Mouse (Mus musculus): ENCODE data around the gene Smco4. TPM values are rescaled to one million over a fixed set of nuclear protein-coding genes. Genes with fewer than 3 reads are reported as not detected.

The Smco4 gene
- polyA plus RNA-seq, 1 experiment from 2014 or later = 6.6 TPM

GRCm38 (mm10) chr9:15516007-15516406 lies 22.8 kb downstream of the Smco4 start:
- no peak overlapping the region for H3K9ac ChIP-seq (ENCODE audit: low read depth, low read length)
- H3K4me1 ChIP-seq (replicated peaks; ENCODE audit: control insufficient read depth, insufficient read depth, low read length) = no peaks in the 10 kb centered on the region; the same call in none of the 2 replicates
- WGBS = 71% methylated on average over 2 of the region's 2 CpGs
- H3K27me3 ChIP-seq (replicated peaks; ENCODE audit: control insufficient read depth, insufficient read depth, low read length) = no peaks in the 10 kb centered on the region
- no peak for DNase-seq (ENCODE audit: low spot score)
- no peak overlapping the region for H3K27ac ChIP-seq (ENCODE audit: low read depth, low read length)
- H3K4me2 ChIP-seq = no peak overlapping the region
- no peaks in the 10 kb centered on the region for H3K36me3 ChIP-seq (ENCODE audit: control insufficient read depth, insufficient read depth, low read length)
- H3K9me3 ChIP-seq (ENCODE audit: control insufficient read depth, low read length) = no peaks in the 10 kb centered on the region
- H3K4me3 ChIP-seq (ENCODE audit: low read depth, low read length) = no peak overlapping the region
- ATAC-seq (replicated peaks; ENCODE audit: low FRiP score) = no peak

GRCm38 (mm10) chr9:15517979-15518378 lies 24.7 kb downstream of the Smco4 start:
- Histone ChIP-seq H3K36me3 (ENCODE audit: control insufficient read depth, insufficient read depth, low read length) (no peaks in the 10 kb centered on the region), H3K27me3 (replicated peaks; ENCODE audit: control insufficient read depth, insufficient read depth, low read length) (no peaks in the 10 kb centered on the region), H3K9me3 (ENCODE audit: control insufficient read depth, low read length) (no peaks in the 10 kb centered on the region), H3K9ac (ENCODE audit: low read depth, low read length) (no peak overlapping the region), H3K27ac (ENCODE audit: low read depth, low read length) (no peak overlapping the region), H3K4me1 (replicated peaks; ENCODE audit: control insufficient read depth, insufficient read depth, low read length) (no peaks in the 10 kb centered on the region; the same call in 1 of the 2 replicates), H3K4me3 (ENCODE audit: low read depth, low read length) (no peak overlapping the region), H3K4me2 (no peak overlapping the region)
- 83% methylated on average over 4 of the region's 4 CpGs for WGBS
- no peak for DNase-seq (ENCODE audit: low spot score)
- no peak for ATAC-seq (replicated peaks; ENCODE audit: low FRiP score)

- WGBS = 92% methylated on average over 10 of the region's 10 CpGs
- 0 out of 2 replicates have a peak, but pooled peaks cover 2% of the 10 kb centered on the region for H3K36me3 ChIP-seq (ENCODE audit: control insufficient read depth, insufficient read depth, low read length)
- no peaks in the 10 kb centered on the region for H3K27me3 ChIP-seq (replicated peaks; ENCODE audit: control insufficient read depth, insufficient read depth, low read length)
- H3K27ac ChIP-seq (ENCODE audit: low read depth, low read length) = no peak overlapping the region
- no peaks in the 10 kb centered on the region for H3K9me3 ChIP-seq (ENCODE audit: control insufficient read depth, low read length)
- no peak overlapping the region for H3K4me3 ChIP-seq (ENCODE audit: low read depth, low read length)
- H3K4me1 ChIP-seq (replicated peaks; ENCODE audit: control insufficient read depth, insufficient read depth, low read length) = no peaks in the 10 kb centered on the region
- ATAC-seq (replicated peaks; ENCODE audit: low FRiP score) = no peak
- DNase-seq (ENCODE audit: low spot score) = no peak
- H3K9ac ChIP-seq (ENCODE audit: low read depth, low read length) = no peak overlapping the region
- no peak overlapping the region for H3K4me2 ChIP-seq
Measured at GRCm38 (mm10) chr9:15522348-15522747, 29.1 kb downstream of the Smco4 start.

- Histone ChIP-seq H3K4me1 (replicated peaks; ENCODE audit: control insufficient read depth, insufficient read depth, low read length) (no peaks in the 10 kb centered on the region), H3K9me3 (ENCODE audit: control insufficient read depth, low read length) (no peaks in the 10 kb centered on the region)
- 80% methylated on average over 5 of the region's 5 CpGs for WGBS
Measured at GRCm38 (mm10) chr9:15522887-15523286, 29.7 kb downstream of the Smco4 start.

GRCm38 (mm10) chr9:15523646-15524045 lies 30.4 kb downstream of the Smco4 start:
- 0 out of 2 replicates have a peak, but pooled peaks cover 2% of the 10 kb centered on the region for H3K36me3 ChIP-seq (ENCODE audit: control insufficient read depth, insufficient read depth, low read length)
- DNase-seq (ENCODE audit: low spot score) = no peak
- H3K27ac ChIP-seq (ENCODE audit: low read depth, low read length) = no peak overlapping the region
- WGBS = 87% methylated on average over 6 of the region's 6 CpGs
- no peaks in the 10 kb centered on the region for H3K27me3 ChIP-seq (replicated peaks; ENCODE audit: control insufficient read depth, insufficient read depth, low read length)
- H3K9ac ChIP-seq (ENCODE audit: low read depth, low read length) = no peak overlapping the region
- H3K4me1 ChIP-seq (replicated peaks; ENCODE audit: control insufficient read depth, insufficient read depth, low read length) = no peaks in the 10 kb centered on the region
- H3K4me2 ChIP-seq = no peak overlapping the region
- no peak for ATAC-seq (replicated peaks; ENCODE audit: low FRiP score)
- no peaks in the 10 kb centered on the region for H3K9me3 ChIP-seq (ENCODE audit: control insufficient read depth, low read length)
- H3K4me3 ChIP-seq (ENCODE audit: low read depth, low read length) = no peak overlapping the region

More at GRCm38 (mm10) chr9:15522887-15523286, 29.7 kb downstream of the Smco4 start:
- Histone ChIP-seq H3K9ac (ENCODE audit: low read depth, low read length) (no peak overlapping the region), H3K27me3 (replicated peaks; ENCODE audit: control insufficient read depth, insufficient read depth, low read length) (no peaks in the 10 kb centered on the region), H3K4me2 (no peak overlapping the region), H3K27ac (ENCODE audit: low read depth, low read length) (no peak overlapping the region), H3K4me3 (ENCODE audit: low read depth, low read length) (no peak overlapping the region), H3K36me3 (ENCODE audit: control insufficient read depth, insufficient read depth, low read length) (0 out of 2 replicates have a peak, but pooled peaks cover 2% of the 10 kb centered on the region)
- DNase-seq (ENCODE audit: low spot score) (no peak), ATAC-seq (replicated peaks; ENCODE audit: low FRiP score) (no peak)

- H3K4me3 ChIP-seq (ENCODE audit: low read depth, low read length) = no peak overlapping the region
- H3K27ac ChIP-seq (ENCODE audit: low read depth, low read length) = no peak overlapping the region
- ATAC-seq (replicated peaks; ENCODE audit: low FRiP score) (no peak), DNase-seq (ENCODE audit: low spot score) (no peak)
- 66% methylated on average over 8 of the region's 8 CpGs for WGBS
- 0 out of 2 replicates have a peak, but pooled peaks cover 2% of the 10 kb centered on the region for H3K36me3 ChIP-seq (ENCODE audit: control insufficient read depth, insufficient read depth, low read length)
- no peaks in the 10 kb centered on the region for H3K9me3 ChIP-seq (ENCODE audit: control insufficient read depth, low read length)
- no peaks in the 10 kb centered on the region for H3K27me3 ChIP-seq (replicated peaks; ENCODE audit: control insufficient read depth, insufficient read depth, low read length)
- H3K9ac ChIP-seq (ENCODE audit: low read depth, low read length) = no peak overlapping the region
- no peak overlapping the region for H3K4me2 ChIP-seq
- H3K4me1 ChIP-seq (replicated peaks; ENCODE audit: control insufficient read depth, insufficient read depth, low read length) = peaks cover 11% of the 10 kb centered on the region; the same call in 1 of the 2 replicates
Measured at GRCm38 (mm10) chr9:15525246-15525645, 32.0 kb downstream of the Smco4 start.

- no peaks in the 10 kb centered on the region for H3K9me3 ChIP-seq (ENCODE audit: control insufficient read depth, low read length)
- peaks cover 4% of the 10 kb centered on the region; the same call in 1 of the 2 replicates for H3K36me3 ChIP-seq (ENCODE audit: control insufficient read depth, insufficient read depth, low read length)
- no peaks in the 10 kb centered on the region for H3K27me3 ChIP-seq (replicated peaks; ENCODE audit: control insufficient read depth, insufficient read depth, low read length)
- no peak for DNase-seq (ENCODE audit: low spot score)
- peaks cover 16% of the 10 kb centered on the region for H3K4me1 ChIP-seq (replicated peaks; ENCODE audit: control insufficient read depth, insufficient read depth, low read length)
- no peak overlapping the region for H3K27ac ChIP-seq (ENCODE audit: low read depth, low read length)
- no peak overlapping the region for H3K4me3 ChIP-seq (ENCODE audit: low read depth, low read length)
- 76% methylated on average over 7 of the region's 7 CpGs for WGBS
- no peak for ATAC-seq (replicated peaks; ENCODE audit: low FRiP score)
- H3K9ac ChIP-seq (ENCODE audit: low read depth, low read length) = no peak overlapping the region
- H3K4me2 ChIP-seq = no peak overlapping the region
Measured at GRCm38 (mm10) chr9:15526539-15526938, 33.3 kb downstream of the Smco4 start.

GRCm38 (mm10) chr9:15527846-15528245 lies 34.6 kb downstream of the Smco4 start:
- 74% methylated on average over 6 of the region's 6 CpGs for WGBS
- H3K27ac ChIP-seq (ENCODE audit: low read depth, low read length) = no peak overlapping the region
- ATAC-seq (replicated peaks; ENCODE audit: low FRiP score) = no peak
- no peak for DNase-seq (ENCODE audit: low spot score)
- peaks cover 4% of the 10 kb centered on the region; the same call in 1 of the 2 replicates for H3K36me3 ChIP-seq (ENCODE audit: control insufficient read depth, insufficient read depth, low read length)
- peaks cover 16% of the 10 kb centered on the region for H3K4me1 ChIP-seq (replicated peaks; ENCODE audit: control insufficient read depth, insufficient read depth, low read length)
- H3K27me3 ChIP-seq (replicated peaks; ENCODE audit: control insufficient read depth, insufficient read depth, low read length) = no peaks in the 10 kb centered on the region
- no peaks in the 10 kb centered on the region for H3K9me3 ChIP-seq (ENCODE audit: control insufficient read depth, low read length)
- no peak overlapping the region for H3K4me3 ChIP-seq (ENCODE audit: low read depth, low read length)
- H3K4me2 ChIP-seq = no peak overlapping the region
- H3K9ac ChIP-seq (ENCODE audit: low read depth, low read length) = no peak overlapping the region

- 74% methylated on average over 7 of the region's 7 CpGs for whole genome bisulfite sequencing
- no peak overlapping the region for H3K4me3 ChIP-seq (ENCODE audit: low read depth, low read length)
- no peaks in the 10 kb centered on the region for H3K9me3 ChIP-seq (ENCODE audit: control insufficient read depth, low read length)
- H3K4me2 ChIP-seq = no peak overlapping the region
- DNase-seq (ENCODE audit: low spot score) (no peak), ATAC-seq (replicated peaks; ENCODE audit: low FRiP score) (no peak)
- no peaks in the 10 kb centered on the region for H3K27me3 ChIP-seq (replicated peaks; ENCODE audit: control insufficient read depth, insufficient read depth, low read length)
- no peak overlapping the region for H3K9ac ChIP-seq (ENCODE audit: low read depth, low read length)
- H3K27ac ChIP-seq (ENCODE audit: low read depth, low read length) = no peak overlapping the region
- peaks cover 16% of the 10 kb centered on the region for H3K4me1 ChIP-seq (replicated peaks; ENCODE audit: control insufficient read depth, insufficient read depth, low read length)
- H3K36me3 ChIP-seq (ENCODE audit: control insufficient read depth, insufficient read depth, low read length) = peaks cover 4% of the 10 kb centered on the region; the same call in 1 of the 2 replicates
Measured at GRCm38 (mm10) chr9:15528368-15528767, 35.1 kb downstream of the Smco4 start.

Data from liver, embryonic 11.5 days (tissue).